Comparison of ENCODE assay signal across 8 mouse cellular contexts in the genomic region with DNA sequence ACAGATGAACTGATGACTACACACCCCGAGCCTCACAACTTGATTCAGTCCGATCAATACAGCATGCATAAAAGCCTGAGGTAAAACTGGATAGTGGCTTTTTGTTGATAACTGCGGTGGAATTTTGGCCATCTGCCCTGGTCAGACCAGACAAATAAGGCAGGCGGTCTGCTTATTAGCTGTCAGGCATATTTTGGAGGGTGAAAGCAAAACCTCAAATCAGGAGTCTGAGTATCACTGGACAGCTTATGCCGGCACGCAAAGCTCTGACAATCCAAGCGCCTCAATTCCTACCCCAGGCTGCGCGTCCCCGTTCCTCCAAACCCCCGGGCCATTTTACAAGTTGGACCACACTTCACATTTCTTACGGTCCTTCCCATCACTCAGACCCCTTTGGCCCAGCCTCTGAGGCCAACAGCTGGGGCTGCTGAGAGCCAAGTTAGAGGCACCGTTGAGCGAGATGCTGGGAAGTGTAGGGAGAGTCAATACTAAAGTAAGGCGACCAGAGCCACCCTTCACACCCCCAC. TPM values are rescaled to one million over a fixed set of nuclear protein-coding genes. Genes with fewer than 3 reads are reported as not detected.
DNase-seq lines count a peak whose midpoint lies in the region; ATAC-seq and TF ChIP-seq lines count a peak whose summit lies in the region.

No protein-coding gene starts in this region.

- WGBS in heart, adult 2 months, result 3% methylated on average over 15 of the region's 15 CpGs
- WGBS in kidney, embryonic 16.5 days, result 8% methylated on average over 15 of the region's 15 CpGs
- 17% methylated on average over 15 of the region's 15 CpGs for WGBS in macrophage (ENCODE audit: missing documents)

- no peak for ATAC-seq in kidney, embryonic 16.5 days (ENCODE audit: low FRiP score, low TSS enrichment)
- ATAC-seq in megakaryocyte-erythroid progenitor cell, adult 5-6 weeks (replicated peaks; ENCODE audit: low FRiP score, low TSS enrichment, poor library complexity, severe bottlenecking), result no peak

- H3K36me3 ChIP-seq in heart, adult 2 months (ENCODE audit: control insufficient read depth, insufficient read depth, low read length), result no peaks in the 10 kb centered on the region
- no peaks in the 10 kb centered on the region for H3K36me3 ChIP-seq in kidney, embryonic 16.5 days (ENCODE audit: insufficient read depth, low read length)
- no peaks in the 10 kb centered on the region for H3K36me3 ChIP-seq in macrophage (ENCODE audit: inconsistent target)

- 0 out of 2 replicates have a peak, but pooled peaks have one; percentile 4 for TF ChIP-seq EP300 in heart, adult 2 months (IDR thresholded peaks at IDR 0.05; ENCODE audit: insufficient read depth, low read depth, low read length)

- TF ChIP-seq POLR2A in heart, adult 2 months (IDR thresholded peaks at IDR 0.05; ENCODE audit: insufficient read depth, low read depth, low read length), result 0 out of 2 replicates have a peak, but pooled peaks have one; percentile 13

- H3K4me3 ChIP-seq in heart, adult 2 months, result peak overlapping the region; percentile 99
- peak overlapping the region; percentile 85 for H3K4me3 ChIP-seq in kidney, embryonic 16.5 days (ENCODE audit: low read length)
- peak overlapping the region; percentile 53 for H3K4me3 ChIP-seq in macrophage (ENCODE audit: inconsistent target)

- peaks cover 7% of the 10 kb centered on the region; the same call in 1 of the 2 replicates for H3K79me2 ChIP-seq in heart, adult 2 months (replicated peaks; ENCODE audit: control insufficient read depth, insufficient read depth, low read length)
- no peaks in the 10 kb centered on the region for H3K79me2 ChIP-seq in macrophage (ENCODE audit: inconsistent target)

- peaks cover 5% of the 10 kb centered on the region for H3K4me1 ChIP-seq in heart, adult 2 months (ENCODE audit: control insufficient read depth, insufficient read depth, low read length)
- H3K4me1 ChIP-seq in kidney, embryonic 16.5 days (ENCODE audit: insufficient read depth, low read length), result peaks cover 10% of the 10 kb centered on the region; the same call in 1 of the 2 replicates

- H3K9me3 ChIP-seq in kidney, embryonic 16.5 days (ENCODE audit: low read length), result no peaks in the 10 kb centered on the region

- H3K27me3 ChIP-seq in heart, adult 2 months (ENCODE audit: control insufficient read depth, insufficient read depth, low read length), result no peaks in the 10 kb centered on the region
- no peaks in the 10 kb centered on the region for H3K27me3 ChIP-seq in kidney, embryonic 16.5 days (ENCODE audit: insufficient read depth, low read length)

- peak overlapping the region; percentile 97 for H3K27ac ChIP-seq in heart, adult 2 months
- no peak overlapping the region for H3K27ac ChIP-seq in kidney, embryonic 16.5 days (ENCODE audit: low read length)
- H3K27ac ChIP-seq in macrophage, result no peak overlapping the region

- intact Hi-C loops in heart, adult 2 months (cut with DNase I), result loop anchor here (2.0 kb wide), 1 partner anchor 17 kb away; no protein-coding TSS in a partner anchor

- peak; percentile 20 for DNase-seq in ovary, postnatal 14 days (ENCODE audit: low spot score)
- no peak for DNase-seq in ovary, postnatal 10 days (ENCODE audit: low spot score)
- peak; percentile 49 to 52 for DNase-seq in cerebellum, postnatal 14 days
- peak; percentile 48 to 56 for DNase-seq in heart, adult 2 months
- no peak for DNase-seq in spleen, postnatal 14 days (ENCODE audit: low spot score in 2 of 2)

- H3K4me2 ChIP-seq in kidney, embryonic 16.5 days (replicated peaks; ENCODE audit: low read depth, low read length), result peak overlapping the region; percentile 92

- H3K9ac ChIP-seq in heart, adult 2 months (ENCODE audit: low read depth, low read length), result peak overlapping the region; percentile 82
- H3K9ac ChIP-seq in kidney, embryonic 16.5 days (replicated peaks; ENCODE audit: low read length), result peak overlapping the region; percentile 84

- no peak for TF ChIP-seq CTCF in heart, adult 2 months (IDR thresholded peaks at IDR 0.05)

RNA-seq across cellular contexts. Expression of a gene that starts 0.8 kb away (rescaled TPM):
- total RNA-seq in heart, adult 2 months (2021), result 10 to 100 TPM; 25.0 to 29.6 TPM
- polyA plus RNA-seq in heart, adult 2 months (2012; rRNA removed), result 22.2 and 34.4 TPM in 2 replicates
- polyA plus RNA-seq in kidney, embryonic 16.5 days (2015; fragmentation: Nextera tagmentation; extraction: Ambion mirVana), result 37.1 and 48.9 TPM in 2 replicates
- 100 to 1,000 TPM in 20 of 26 experiments, 10 to 100 TPM in 6; 34.5 to 487 (median 198) TPM for total RNA-seq in macrophage (2018; cell fraction: chromatin; rRNA removed)
- total RNA-seq in macrophage (2018; cell fraction: cytosol; rRNA removed), result 100 to 1,000 TPM in 5 of 26 experiments, 10 to 100 TPM in 21; 41.3 to 122 (median 62.3) TPM
- total RNA-seq in macrophage (2018; cell fraction: nucleus; rRNA removed), result 100 to 1,000 TPM in 14 of 26 experiments, 10 to 100 TPM in 12; 46.6 to 377 (median 103) TPM
- polyA plus RNA-seq in macrophage (2018), result 49.8 to 168 TPM (median 70.5 TPM) in 3 replicates
- total RNA-seq in megakaryocyte-erythroid progenitor cell, adult 5-6 weeks (2014; fragmentation: Nextera tagmentation), result 0.79 and 1.2 TPM in 2 replicates
- 0.19 and 0.23 TPM in 2 replicates for total RNA-seq in megakaryocyte-erythroid progenitor cell, adult 5-6 weeks (2017)

RNA-seq across cellular contexts. Expression of a gene that starts 19.3 kb away (rescaled TPM):
- not detected for total RNA-seq in heart, adult 2 months (2021)
- not detected in 2 replicates for polyA plus RNA-seq in heart, adult 2 months (2012; rRNA removed)
- polyA plus RNA-seq in kidney, embryonic 16.5 days (2015; fragmentation: Nextera tagmentation; extraction: Ambion mirVana), result not detected in 2 replicates
- not detected for total RNA-seq in macrophage (2018; cell fraction: chromatin; rRNA removed)
- not detected for total RNA-seq in macrophage (2018; cell fraction: cytosol; rRNA removed)
- not detected for total RNA-seq in macrophage (2018; cell fraction: nucleus; rRNA removed)
- polyA plus RNA-seq in macrophage (2018), result not detected in 3 replicates
- total RNA-seq in megakaryocyte-erythroid progenitor cell, adult 5-6 weeks (2014; fragmentation: Nextera tagmentation), result not detected in 2 replicates
- total RNA-seq in megakaryocyte-erythroid progenitor cell, adult 5-6 weeks (2017), result not detected in 2 replicates

RNA-seq across cellular contexts. Expression of a gene that starts 28.8 kb away (rescaled TPM):
- 1 to 10 TPM; 2.6 TPM for total RNA-seq in heart, adult 2 months (2021)
- polyA plus RNA-seq in heart, adult 2 months (2012; rRNA removed), result 3.2 and 4.3 TPM in 2 replicates
- polyA plus RNA-seq in kidney, embryonic 16.5 days (2015; fragmentation: Nextera tagmentation; extraction: Ambion mirVana), result 1.8 and 2.0 TPM in 2 replicates
- total RNA-seq in macrophage (2018; cell fraction: chromatin; rRNA removed), result 1 to 10 TPM in 7 of 26 experiments, under 1 TPM in 4, not detected in 15; 0.66 to 3.3 (median 1.6) TPM
- total RNA-seq in macrophage (2018; cell fraction: cytosol; rRNA removed), result 1 to 10 TPM in 20 of 26 experiments, under 1 TPM in 6; 0.42 to 6.8 (median 1.6) TPM
- total RNA-seq in macrophage (2018; cell fraction: nucleus; rRNA removed), result 1 to 10 TPM in 12 of 26 experiments, under 1 TPM in 5, not detected in 9; 0.36 to 5.5 (median 1.6) TPM
- polyA plus RNA-seq in macrophage (2018), result 1.8 to 4.7 TPM in 2 of 3 replicates, not detected in the other
- not detected in 2 replicates for total RNA-seq in megakaryocyte-erythroid progenitor cell, adult 5-6 weeks (2014; fragmentation: Nextera tagmentation)
- not detected in 2 replicates for total RNA-seq in megakaryocyte-erythroid progenitor cell, adult 5-6 weeks (2017)

Comparison
In these comparisons a context has a peak if more than half of its experiments do, and no peak if none do; other contexts are left out.
1. DNase-seq: peak in ovary, postnatal 14 days (single experiment), cerebellum, postnatal 14 days (2 of 2) and heart, adult 2 months (2 of 2); none in ovary, postnatal 10 days (single experiment) and spleen, postnatal 14 days (0 of 2).
2. Peak in every context shown above with its lines, with median percentiles within 50 percentile points of each other: H3K4me3 ChIP-seq.